Mouse (Mus musculus): ENCODE results near the gene Eif4b. TPM values are rescaled to one million over a fixed set of nuclear protein-coding genes. Genes with fewer than 3 reads are reported as not detected.
A peak's percentile ranks its signal among the peaks of the same experiment; 100 is the strongest.
"Not testable (repeated sequence)": the region's sequence is repeated elsewhere in the genome, so short reads cannot be mapped to it uniquely, and the experiment has no call there.

Eif4b gene
- polyA plus RNA-seq, 1 experiment: 99.3 TPM

DNA sequence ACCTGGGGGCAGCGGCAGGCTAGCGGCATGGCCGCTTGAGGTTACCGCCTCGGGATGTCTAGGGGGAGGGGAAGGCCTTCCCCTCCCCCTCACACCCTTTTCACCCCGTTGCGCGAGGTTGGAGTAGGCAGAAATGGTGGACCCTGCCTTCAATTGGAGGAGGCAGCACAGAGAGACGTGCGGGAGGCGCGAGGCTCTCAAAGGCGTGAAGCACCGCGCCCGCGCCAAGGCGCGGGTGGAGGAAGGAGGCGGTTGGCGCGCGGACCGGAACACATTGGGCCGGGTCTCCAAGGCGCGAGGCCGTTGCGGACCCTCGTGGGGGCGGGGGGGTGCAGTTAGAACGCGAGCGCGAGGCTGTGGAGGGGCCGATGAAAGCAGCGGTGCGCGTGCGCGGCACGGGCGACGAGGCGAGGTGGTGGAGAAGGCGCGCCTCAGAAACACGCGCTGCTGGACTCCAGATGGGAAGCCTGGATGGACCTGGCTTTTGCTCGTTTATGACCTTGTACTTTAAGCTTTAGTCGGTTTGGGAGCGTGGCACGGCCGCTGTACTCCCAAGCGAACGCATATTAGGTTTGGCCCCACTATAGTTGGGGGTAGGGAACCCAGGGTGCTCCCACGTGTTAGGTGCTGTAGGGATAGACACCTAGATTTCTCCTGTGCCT is 628 bp downstream of the Eif4b start:
- H3K27ac ChIP-seq (ENCODE audit: control insufficient read depth, insufficient read depth, low read length): peak overlapping the region; percentile 57
- H3K36me3 ChIP-seq (ENCODE audit: control insufficient read depth, insufficient read depth, low read length): no peaks in the 10 kb centered on the region
- 0 out of 2 replicates have a peak, but pooled peaks have one; percentile 30 for TF ChIP-seq CTCF (IDR thresholded peaks at IDR 0.05; ENCODE audit: borderline replicate concordance, control insufficient read depth, extremely low read depth, insufficient read depth, low read length, poor library complexity)
- TF ChIP-seq POLR2A (IDR thresholded peaks at IDR 0.05; ENCODE audit: control insufficient read depth, extremely low read depth, insufficient read depth, low read length, poor library complexity): 0 out of 2 replicates have a peak, but pooled peaks have one; percentile 10
- peaks cover 11% of the 10 kb centered on the region for H3K4me1 ChIP-seq (replicated peaks; ENCODE audit: control insufficient read depth, insufficient read depth, low read length)
- peak overlapping the region; percentile 72 for H3K4me3 ChIP-seq (ENCODE audit: control insufficient read depth, insufficient read depth, low read length)
- WGBS: under 1% methylated on average over 57 of the region's 57 CpGs
- no peaks in the 10 kb centered on the region for H3K27me3 ChIP-seq (ENCODE audit: control insufficient read depth, insufficient read depth, low read length)
- DNase-seq: peak; percentile 66

DNA sequence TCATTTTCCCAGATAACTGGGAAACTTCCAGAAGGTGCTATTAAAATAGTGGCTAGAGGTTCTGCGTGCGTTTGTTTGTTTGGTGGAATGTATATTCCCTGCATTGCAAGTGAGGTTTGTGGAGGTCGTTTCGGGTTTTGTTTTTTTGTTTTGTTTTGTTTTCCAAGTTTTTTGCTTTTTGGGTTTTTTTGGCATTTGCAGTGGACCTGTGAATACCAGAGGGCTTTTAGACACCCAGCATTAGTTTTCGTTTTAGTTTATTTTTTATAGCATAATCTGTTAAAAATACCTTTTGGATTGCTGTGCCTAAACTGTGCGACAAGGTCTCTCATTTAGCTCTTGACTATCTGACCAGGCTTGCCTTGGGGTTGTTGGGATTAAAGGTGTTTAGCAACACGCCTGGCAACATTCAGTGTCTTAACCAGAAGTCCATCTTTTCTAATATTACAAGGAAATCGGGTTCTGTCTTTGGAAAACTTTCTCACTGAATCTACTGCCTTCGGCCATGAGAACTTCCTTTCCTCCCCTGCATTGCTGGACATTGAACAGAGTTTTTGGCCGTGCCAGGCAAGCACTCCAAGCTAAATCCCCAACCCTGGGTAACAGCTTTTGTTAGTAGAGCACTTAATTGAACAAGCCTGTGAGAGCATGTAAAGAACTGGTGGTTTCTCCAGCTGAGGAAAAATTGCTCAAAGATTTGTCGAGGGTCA is 1.5 kb downstream of the Eif4b start:
- 6% methylated on average over 11 of the region's 11 CpGs for WGBS
- no peak for TF ChIP-seq POLR2A (IDR thresholded peaks at IDR 0.05; ENCODE audit: control insufficient read depth, extremely low read depth, insufficient read depth, low read length, poor library complexity)
- no peak for TF ChIP-seq CTCF (IDR thresholded peaks at IDR 0.05; ENCODE audit: borderline replicate concordance, control insufficient read depth, extremely low read depth, insufficient read depth, low read length, poor library complexity)
- DNase-seq: no peak
- H3K27ac ChIP-seq (ENCODE audit: control insufficient read depth, insufficient read depth, low read length): no peak overlapping the region
- no peak overlapping the region for H3K4me3 ChIP-seq (ENCODE audit: control insufficient read depth, insufficient read depth, low read length)
- no peaks in the 10 kb centered on the region for H3K27me3 ChIP-seq (ENCODE audit: control insufficient read depth, insufficient read depth, low read length)
- peaks cover 7% of the 10 kb centered on the region; the same call in 1 of the 2 replicates for H3K4me1 ChIP-seq (replicated peaks; ENCODE audit: control insufficient read depth, insufficient read depth, low read length)
- H3K36me3 ChIP-seq (ENCODE audit: control insufficient read depth, insufficient read depth, low read length): no peaks in the 10 kb centered on the region

GRCm38 (mm10) chr15:102077111-102077677 is 3.6 kb downstream of the Eif4b start:
- WGBS: 79% methylated on average over 2 of the region's 2 CpGs
- peaks cover 5% of the 10 kb centered on the region; the same call in 1 of the 2 replicates for H3K4me1 ChIP-seq (replicated peaks; ENCODE audit: control insufficient read depth, insufficient read depth, low read length)

GRCm38 (mm10) chr15:102079221-102079620 is 5.6 kb downstream of the Eif4b start:
- no peak for TF ChIP-seq POLR2A (IDR thresholded peaks at IDR 0.05; ENCODE audit: control insufficient read depth, extremely low read depth, insufficient read depth, low read length, poor library complexity)
- no peak for TF ChIP-seq CTCF (IDR thresholded peaks at IDR 0.05; ENCODE audit: borderline replicate concordance, control insufficient read depth, extremely low read depth, insufficient read depth, low read length, poor library complexity)
- H3K36me3 ChIP-seq (ENCODE audit: control insufficient read depth, insufficient read depth, low read length): peaks cover 20% of the 10 kb centered on the region
- 86% methylated on average over 4 of the region's 4 CpGs for WGBS
- no peak for DNase-seq
- H3K27me3 ChIP-seq (ENCODE audit: control insufficient read depth, insufficient read depth, low read length): no peaks in the 10 kb centered on the region
- no peak overlapping the region for H3K27ac ChIP-seq (ENCODE audit: control insufficient read depth, insufficient read depth, low read length)
- H3K4me1 ChIP-seq (replicated peaks; ENCODE audit: control insufficient read depth, insufficient read depth, low read length): peaks cover 5% of the 10 kb centered on the region; the same call in 1 of the 2 replicates
- H3K4me3 ChIP-seq (ENCODE audit: control insufficient read depth, insufficient read depth, low read length): no peak overlapping the region

More at GRCm38 (mm10) chr15:102077111-102077677, 3.6 kb downstream of the Eif4b start:
- H3K4me3 ChIP-seq (ENCODE audit: control insufficient read depth, insufficient read depth, low read length): no peak overlapping the region
- no peaks in the 10 kb centered on the region for H3K27me3 ChIP-seq (ENCODE audit: control insufficient read depth, insufficient read depth, low read length)
- DNase-seq: no peak
- H3K27ac ChIP-seq (ENCODE audit: control insufficient read depth, insufficient read depth, low read length): no peak overlapping the region
- TF ChIP-seq CTCF (IDR thresholded peaks at IDR 0.05; ENCODE audit: borderline replicate concordance, control insufficient read depth, extremely low read depth, insufficient read depth, low read length, poor library complexity) (no peak), POLR2A (IDR thresholded peaks at IDR 0.05; ENCODE audit: control insufficient read depth, extremely low read depth, insufficient read depth, low read length, poor library complexity) (no peak)
- peaks cover 5% of the 10 kb centered on the region for H3K36me3 ChIP-seq (ENCODE audit: control insufficient read depth, insufficient read depth, low read length)

DNA sequence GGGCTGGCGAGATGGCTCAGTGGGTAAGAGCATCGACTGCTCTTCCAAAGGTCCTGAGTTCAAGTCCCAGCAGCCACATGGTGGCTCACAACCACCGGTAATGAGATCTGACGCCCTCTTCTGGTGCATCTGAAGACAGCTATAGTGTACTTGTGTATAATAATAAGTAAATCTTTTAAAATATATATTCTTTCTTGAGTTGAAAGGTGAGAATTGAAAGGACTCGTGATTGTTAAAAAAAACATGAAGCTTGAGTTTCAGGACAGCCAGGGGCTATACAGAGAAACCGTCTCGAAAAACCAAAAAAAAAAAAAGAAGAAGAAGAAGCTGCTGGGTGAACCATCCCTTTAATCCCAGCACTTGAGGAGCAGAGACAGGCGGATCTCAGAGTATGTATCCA is 6.4 kb downstream of the Eif4b start:
- not testable (repeated sequence) for H3K27me3 ChIP-seq (ENCODE audit: control insufficient read depth, insufficient read depth, low read length); DNase-seq; H3K4me1 ChIP-seq (replicated peaks; ENCODE audit: control insufficient read depth, insufficient read depth, low read length); H3K27ac ChIP-seq (ENCODE audit: control insufficient read depth, insufficient read depth, low read length); H3K4me3 ChIP-seq (ENCODE audit: control insufficient read depth, insufficient read depth, low read length)
- peaks cover 27% of the 10 kb centered on the region for H3K36me3 ChIP-seq (ENCODE audit: control insufficient read depth, insufficient read depth, low read length)
- 79% methylated on average over 8 of the region's 8 CpGs for WGBS

DNA sequence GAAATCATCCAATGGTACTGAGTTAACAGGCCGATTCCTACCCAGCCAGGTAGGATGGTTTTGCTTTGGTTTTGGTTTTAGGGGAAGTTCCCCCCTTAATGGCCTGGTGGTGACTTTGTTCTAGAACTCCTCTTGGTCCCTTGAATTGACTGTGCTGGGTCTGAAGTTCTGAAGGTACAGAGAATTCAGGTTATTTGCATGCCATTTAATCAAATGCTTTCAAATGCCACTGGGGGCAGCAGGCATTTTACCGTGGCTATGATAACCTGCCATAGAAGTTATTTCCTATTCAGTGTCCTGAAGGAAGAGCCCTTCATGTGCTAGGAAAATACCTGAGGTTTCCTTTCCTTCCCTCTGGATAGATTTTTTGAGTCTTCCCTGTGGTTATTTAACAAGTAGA is 6.9 kb downstream of the Eif4b start:
- Histone ChIP-seq H3K36me3 (ENCODE audit: control insufficient read depth, insufficient read depth, low read length) (peaks cover 30% of the 10 kb centered on the region), H3K27me3 (ENCODE audit: control insufficient read depth, insufficient read depth, low read length) (no peaks in the 10 kb centered on the region), H3K4me3 (ENCODE audit: control insufficient read depth, insufficient read depth, low read length) (no peak overlapping the region), H3K4me1 (replicated peaks; ENCODE audit: control insufficient read depth, insufficient read depth, low read length) (0 out of 2 replicates have a peak, but pooled peaks cover 3% of the 10 kb centered on the region), H3K27ac (ENCODE audit: control insufficient read depth, insufficient read depth, low read length) (no peak overlapping the region)
- DNase-seq: no peak
- WGBS: 49% methylated on average over 2 of the region's 2 CpGs
- no peak for TF ChIP-seq CTCF (IDR thresholded peaks at IDR 0.05; ENCODE audit: borderline replicate concordance, control insufficient read depth, extremely low read depth, insufficient read depth, low read length, poor library complexity)
- TF ChIP-seq POLR2A (IDR thresholded peaks at IDR 0.05; ENCODE audit: control insufficient read depth, extremely low read depth, insufficient read depth, low read length, poor library complexity): no peak

Data from thymus, adult 2 months (tissue).